Mouse (Mus musculus): ENCODE results near the gene Dpp7. TPM values are rescaled to one million over a fixed set of nuclear protein-coding genes. Genes with fewer than 3 reads are reported as not detected.

Gene Dpp7
- 1 to 10 TPM; 5.9 to 7.0 TPM for total RNA-seq (2021)
- long read RNA-seq, experiment 1, partial matches to known transcripts, result 0 of 2 reads
- long read RNA-seq, experiment 1, other reads (novel, unspliced or antisense), result 0 of 2 reads
- long read RNA-seq, experiment 2, partial matches to known transcripts, result 1 of 2 reads
- long read RNA-seq, experiment 2, other reads (novel, unspliced or antisense), result 0 of 2 reads

- DNase-seq, result peak; percentile 87 to 90
Measured at GRCm38 (mm10) chr2:25356208-25357079, at the start of gene Dpp7. Gene Dpp7 (minus strand): TSS chr2:25356359.

DNA sequence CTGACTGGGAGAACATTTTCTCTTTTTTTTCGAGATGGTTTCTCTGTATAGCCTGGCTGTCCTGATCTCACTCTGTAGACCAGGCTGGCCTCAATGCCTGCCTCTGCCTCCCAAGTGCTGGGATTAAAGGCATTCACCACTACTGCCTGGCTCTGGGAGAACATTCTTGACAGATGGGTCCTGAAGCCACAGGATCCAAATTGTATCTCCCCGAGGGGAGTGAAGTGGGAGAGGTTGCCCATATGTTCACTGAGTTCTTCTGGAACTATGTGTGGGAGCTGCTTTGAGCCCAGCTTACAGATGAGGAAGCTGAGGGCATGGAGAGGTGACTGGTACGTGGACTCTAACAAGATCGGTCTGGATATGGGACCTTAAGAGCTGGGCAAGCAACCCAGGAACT lies 47.8 kb upstream of the Dpp7 start:
- no peak for DNase-seq

DNA sequence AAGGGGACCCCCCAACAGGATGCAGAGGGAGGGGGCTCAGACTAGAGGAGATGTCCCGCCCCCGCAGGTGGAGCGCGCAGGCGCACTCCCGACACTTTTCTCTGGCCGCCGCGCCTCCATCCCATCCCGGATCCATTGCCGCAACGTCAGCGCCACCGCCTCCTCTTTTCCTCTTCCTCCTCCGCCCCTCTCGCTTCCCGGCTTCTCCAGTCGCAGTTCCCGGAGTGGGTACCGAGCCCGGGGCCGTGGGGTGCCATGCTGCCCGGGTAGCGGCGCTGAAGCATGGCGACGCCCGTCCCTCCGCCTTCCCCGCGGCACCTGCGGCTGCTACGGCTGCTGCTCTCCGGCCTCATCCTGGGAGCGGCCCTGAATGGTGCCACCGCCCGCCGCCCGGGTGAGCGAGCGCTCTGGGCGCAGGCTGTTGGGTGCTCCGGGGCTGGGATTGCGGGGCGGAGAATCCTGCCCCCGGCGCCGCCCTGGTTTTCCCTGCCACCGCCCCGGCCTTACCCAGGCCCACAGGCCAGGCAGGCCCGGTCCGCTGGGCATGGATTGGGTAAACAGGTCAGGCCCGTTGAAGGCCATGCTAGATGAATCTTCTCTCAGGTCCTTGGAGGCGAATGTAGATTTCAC lies 46.9 kb upstream of the Dpp7 start:
- DNase-seq, result peak; percentile 82 to 84

GRCm38 (mm10) chr2:25402377-25402971 lies 46.3 kb upstream of the Dpp7 start:
- DNase-seq, result peak; percentile 47 to 77

GRCm38 (mm10) chr2:25400764-25401163 lies 44.6 kb upstream of the Dpp7 start:
- DNase-seq, result peak; percentile 75 to 81

- peak; percentile 76 to 87 for DNase-seq
Measured at GRCm38 (mm10) chr2:25400291-25400690, 44.1 kb upstream of the Dpp7 start.

DNA sequence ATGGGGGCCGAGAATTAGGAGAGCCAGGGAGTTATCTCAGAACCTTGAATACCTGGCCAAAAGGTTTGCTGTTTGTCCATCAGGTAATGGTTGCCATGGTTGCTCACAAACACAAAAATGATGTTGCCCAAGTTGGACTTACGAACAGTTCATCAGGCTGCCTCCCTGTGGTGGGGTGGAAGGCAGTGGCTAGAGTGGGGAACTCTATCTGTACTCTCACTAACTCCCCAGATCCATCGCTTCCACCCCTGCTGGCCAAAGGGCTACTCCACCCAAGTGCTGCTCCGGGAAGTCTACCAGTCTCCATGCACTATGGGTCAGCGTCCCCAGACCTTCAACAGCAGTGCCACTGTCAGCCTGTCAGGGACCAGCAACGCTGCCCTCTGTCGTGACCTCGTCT lies 42.9 kb upstream of the Dpp7 start, which contains the start of gene Npdc1:
Gene Npdc1 (plus strand): TSS at position 301 of the 400 bp plus-strand sequence.
- DNase-seq, result no peak

DNA sequence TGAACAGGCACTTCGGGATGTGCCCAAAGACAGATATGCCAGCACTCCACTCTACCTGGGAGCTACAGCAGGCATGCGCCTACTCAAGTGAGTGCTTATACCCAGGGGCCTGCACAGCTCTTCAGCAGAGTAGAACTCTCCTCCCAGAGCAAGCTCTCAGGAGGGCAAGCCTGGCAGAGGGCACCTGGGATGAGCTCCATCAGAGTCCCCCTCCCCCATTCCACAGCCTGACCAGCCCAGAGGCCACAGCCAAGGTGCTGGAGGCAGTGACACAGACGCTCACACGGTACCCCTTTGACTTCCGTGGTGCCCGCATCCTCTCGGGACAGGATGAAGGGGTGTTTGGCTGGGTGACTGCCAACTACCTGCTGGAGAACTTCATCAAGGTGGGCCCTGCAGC lies 41.9 kb upstream of the Dpp7 start:
- DNase-seq, result no peak

- DNase-seq, result no peak
Measured at GRCm38 (mm10) chr2:25397010-25397409, 40.9 kb upstream of the Dpp7 start.

DNA sequence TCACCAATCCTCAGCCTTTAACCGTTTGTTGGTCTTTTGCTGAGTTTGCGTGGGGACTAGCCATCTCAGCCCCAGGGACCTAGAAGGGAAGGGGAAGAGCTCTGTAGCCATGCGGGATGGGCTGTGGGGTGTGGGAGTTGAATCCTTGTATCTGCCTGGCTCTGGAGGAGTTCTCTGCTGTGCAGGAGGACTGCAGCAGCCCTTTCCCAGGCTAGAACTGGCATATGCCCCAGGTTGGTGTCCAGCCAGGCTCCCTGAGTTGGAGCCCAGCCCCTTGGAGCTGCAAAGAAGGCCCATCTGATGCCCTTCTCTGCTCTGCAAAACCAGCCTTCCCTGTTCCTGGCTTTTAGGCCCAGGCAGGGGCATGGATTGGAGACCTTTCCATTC lies 40.4 kb upstream of the Dpp7 start:
- peak; percentile 63 to 73 for DNase-seq

- DNase-seq, result peak; percentile 42 to 64
Measured at GRCm38 (mm10) chr2:25395721-25396596, 39.8 kb upstream of the Dpp7 start, which contains the start of gene Entpd2. Gene Entpd2 (plus strand): TSS chr2:25395874.

GRCm38 (mm10) chr2:25394281-25395221 lies 38.4 kb upstream of the Dpp7 start:
- DNase-seq, result peak; percentile 73 to 79

DNA sequence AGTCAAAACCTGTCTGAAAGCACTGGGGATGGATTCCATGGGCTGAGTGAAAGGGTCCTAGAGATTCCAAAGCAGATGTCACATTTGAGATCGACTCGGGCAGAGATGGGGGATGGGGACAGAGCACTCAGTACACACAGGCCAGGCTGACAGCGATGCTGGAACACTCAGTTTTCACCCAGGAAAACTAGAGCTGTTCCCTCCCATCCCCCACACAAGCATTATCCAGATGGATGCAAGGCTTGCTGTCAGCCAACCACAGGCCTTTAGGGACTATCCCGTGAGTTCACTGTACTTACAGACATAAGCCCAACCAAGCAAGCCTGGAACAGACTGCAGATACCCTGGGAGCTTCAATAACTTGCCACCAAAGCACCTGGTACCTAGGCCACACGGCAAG lies 35.1 kb upstream of the Dpp7 start:
- peak in 1 of 2 experiments; percentile 27 for DNase-seq

- no peak for DNase-seq
Measured at GRCm38 (mm10) chr2:25384492-25384891, 28.3 kb upstream of the Dpp7 start.

DNA sequence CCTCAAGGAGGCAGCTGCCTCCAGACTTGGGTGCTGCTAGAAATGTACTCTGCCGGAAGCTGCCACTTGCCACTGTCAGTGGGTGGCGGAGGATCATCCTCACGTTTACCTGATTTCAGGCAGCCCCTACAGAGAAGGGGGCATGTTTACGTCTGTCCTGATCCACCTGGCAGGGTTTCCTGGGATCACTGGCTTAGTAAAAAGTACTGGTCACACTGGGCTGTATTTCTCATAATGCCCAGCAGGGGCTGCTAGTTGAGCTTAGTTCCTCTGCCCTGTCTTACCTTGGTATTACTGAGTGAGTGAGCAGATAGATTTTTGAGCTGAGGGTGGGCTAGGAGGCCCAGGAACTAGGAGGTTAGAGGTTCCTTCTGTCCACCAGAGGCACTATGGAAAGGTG lies 20.4 kb upstream of the Dpp7 start:
- peak; percentile 63 to 75 for DNase-seq

- DNase-seq, result no peak
Measured at GRCm38 (mm10) chr2:25373431-25373830, 17.3 kb upstream of the Dpp7 start.

GRCm38 (mm10) chr2:25372644-25373391 lies 16.7 kb upstream of the Dpp7 start:
- no peak for DNase-seq

DNA sequence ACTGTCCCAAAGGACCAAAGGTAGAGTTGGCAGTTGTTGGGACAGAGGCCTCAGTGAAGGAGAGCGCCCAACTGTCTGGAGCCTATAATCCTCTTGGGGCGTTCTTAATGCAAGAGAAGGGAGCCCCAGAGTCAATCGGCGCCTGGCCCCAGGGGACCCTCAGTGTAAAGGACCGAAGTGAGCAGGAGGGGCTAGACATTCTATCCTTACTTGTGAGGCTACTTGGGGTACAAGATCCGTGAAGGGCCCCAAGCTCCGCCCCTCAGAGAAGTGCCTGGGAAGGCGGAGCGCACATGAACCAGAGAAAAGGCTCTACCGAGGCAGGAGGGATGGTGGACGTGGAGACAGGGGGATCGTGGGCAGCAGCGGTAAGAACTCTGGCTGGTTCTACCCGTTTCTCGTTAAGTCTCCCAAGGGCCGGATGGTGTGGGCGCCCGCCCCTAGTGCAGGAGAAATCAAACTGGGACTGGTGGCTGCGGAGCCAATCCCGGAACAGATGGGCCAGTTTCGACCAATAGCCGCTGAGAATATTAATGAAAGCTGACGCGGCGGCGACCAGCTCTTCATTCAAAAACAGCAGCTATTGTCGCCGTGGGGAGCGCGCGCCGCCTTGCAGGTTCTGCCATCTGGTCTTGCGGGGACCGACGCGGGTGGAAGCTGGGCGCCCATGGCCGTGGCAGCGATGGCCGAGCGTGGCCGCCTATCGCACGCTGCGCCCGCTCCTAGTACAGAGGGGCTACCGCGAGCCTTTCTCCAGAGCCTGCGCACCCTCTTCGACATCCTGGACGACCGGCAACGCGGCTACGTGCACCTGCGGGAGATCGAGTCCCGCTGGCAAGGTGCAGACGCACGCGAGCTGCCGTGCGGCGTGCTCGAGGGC lies 15.8 kb upstream of the Dpp7 start, which contains the start of gene Sapcd2:
Gene Sapcd2 (plus strand): TSS at position 558 of the 880 bp plus-strand sequence.
- DNase-seq, result peak; percentile 87 to 91
